Comparison of ENCODE assay signal across 30 mouse cellular contexts in the genomic region with DNA sequence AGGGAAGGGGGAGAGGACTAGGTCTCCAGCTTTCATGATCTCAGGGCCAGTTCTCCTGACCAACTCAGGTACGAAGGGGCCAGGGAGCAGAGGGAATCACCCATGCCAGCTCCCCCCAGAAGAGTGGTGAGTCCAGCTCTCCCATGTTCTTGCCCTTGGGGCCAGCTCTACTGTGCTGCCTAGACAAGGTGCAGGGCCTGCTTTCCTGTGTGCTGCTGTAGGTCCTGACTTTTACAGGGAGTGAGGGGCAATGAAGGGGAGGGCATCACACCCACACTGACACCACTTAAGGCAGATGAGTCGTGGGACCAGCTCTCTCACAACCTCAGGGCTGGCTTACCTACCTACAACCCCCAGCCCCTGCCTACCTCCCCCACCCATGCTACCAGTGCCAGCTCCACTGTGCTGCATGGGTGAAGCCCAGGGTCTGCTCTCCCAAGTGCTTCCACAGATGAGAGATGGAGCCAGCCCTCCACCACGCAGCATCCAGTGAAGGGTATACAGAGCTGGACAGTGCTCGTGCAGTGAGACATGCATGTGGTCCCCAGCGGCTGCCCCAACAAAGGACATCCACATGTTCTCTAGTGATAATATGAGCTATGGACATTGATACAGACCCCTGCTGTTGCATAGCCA.
DNase-seq lines count a peak whose midpoint lies in the region; ATAC-seq and TF ChIP-seq lines count a peak whose summit lies in the region.
"Had no signal": no experiment of that assay in that cellular context is flagged by ENCODE, and none has a peak within 500 bp of the region (broad histone marks: within the 10 kb centered on the region; RNA-seq: fewer than 3 reads in every experiment).

No protein-coding gene starts in this region.

- H3K27me3 ChIP-seq in cerebellum, adult 2 months (ENCODE audit: control insufficient read depth, insufficient read depth, low read length) = no peaks in the 10 kb centered on the region
- H3K27me3 ChIP-seq in heart, embryonic 13.5 days (replicated peaks) = no peaks in the 10 kb centered on the region
- no peaks in the 10 kb centered on the region for H3K27me3 ChIP-seq in lung, embryonic 15.5 days
- H3K27me3 ChIP-seq in midbrain, postnatal 0 days (ENCODE audit: insufficient read depth, low read length) = no peaks in the 10 kb centered on the region
- H3K27me3 ChIP-seq in midbrain, embryonic 11.5 days (ENCODE audit: control insufficient read depth, insufficient read depth, low read length) = no peaks in the 10 kb centered on the region
- H3K27me3 ChIP-seq: CH12.LX; heart, embryonic 15.5 days; limb, embryonic 12.5 days; liver, embryonic 15.5 days had no signal

- WGBS in cerebellum, adult 2 months = 77% methylated on average over 5 of the region's 5 CpGs
- 76% methylated on average over 5 of the region's 5 CpGs for whole genome bisulfite sequencing in heart, embryonic 13.5 days
- WGBS in lung, embryonic 15.5 days = 86% methylated on average over 5 of the region's 5 CpGs
- 83% methylated on average over 5 of the region's 5 CpGs for WGBS in lung, adult 2 months
- 95% methylated on average over 5 of the region's 5 CpGs for WGBS in midbrain, postnatal 0 days
- WGBS in midbrain, embryonic 11.5 days = 89% methylated on average over 5 of the region's 5 CpGs

- H3K9ac ChIP-seq in heart, embryonic 13.5 days = no peak overlapping the region
- no peak overlapping the region for H3K9ac ChIP-seq in lung, embryonic 15.5 days
- H3K9ac ChIP-seq in midbrain, postnatal 0 days (replicated peaks; ENCODE audit: low read length, poor library complexity, severe bottlenecking) = no peak overlapping the region
- H3K9ac ChIP-seq in midbrain, embryonic 11.5 days (ENCODE audit: low read length) = no peak overlapping the region
- H3K9ac ChIP-seq: heart, embryonic 15.5 days; limb, embryonic 12.5 days; liver, embryonic 15.5 days had no signal

- DNase-seq in cerebellum, adult 2 months = no peak
- DNase-seq in heart, adult 9 months (ENCODE audit: low spot score in 2 of 2) = no peak
- DNase-seq in lung, adult 2 months = no peak
- DNase-seq in midbrain, postnatal 0 days (ENCODE audit: low spot score) = no peak
- DNase-seq in midbrain, embryonic 11.5 days (ENCODE audit: low spot score, missing footprints) = no peak
- DNase-seq: adrenal gland, adult 8-10 months; cerebellum, adult 9-10 months; gastrocnemius, adult 2 months; gastrocnemius, postnatal 36 days; heart, adult 18-20 months; kidney, adult 11 months; layer of hippocampus, postnatal 36 days; right cerebral cortex, postnatal 4 days; thymus, adult 18-20 months; thymus, postnatal 25 days had no signal

- H3K4me2 ChIP-seq in heart, embryonic 13.5 days = no peak overlapping the region
- no peak overlapping the region for H3K4me2 ChIP-seq in lung, embryonic 15.5 days
- H3K4me2 ChIP-seq in midbrain, postnatal 0 days (ENCODE audit: low read depth, low read length, poor library complexity, severe bottlenecking) = no peak overlapping the region
- H3K4me2 ChIP-seq in midbrain, embryonic 11.5 days = no peak overlapping the region
- H3K4me2 ChIP-seq: heart, embryonic 15.5 days; limb, embryonic 12.5 days; liver, embryonic 15.5 days had no signal

- no peaks in the 10 kb centered on the region for H3K9me3 ChIP-seq in heart, embryonic 13.5 days
- no peaks in the 10 kb centered on the region for H3K9me3 ChIP-seq in lung, embryonic 15.5 days
- H3K9me3 ChIP-seq in midbrain, postnatal 0 days (ENCODE audit: low read length) = no peaks in the 10 kb centered on the region
- no peaks in the 10 kb centered on the region for H3K9me3 ChIP-seq in midbrain, embryonic 11.5 days (ENCODE audit: control insufficient read depth, low read length)
- H3K9me3 ChIP-seq: heart, embryonic 15.5 days; limb, embryonic 12.5 days; liver, embryonic 15.5 days; midbrain, embryonic 10.5 days had no signal

- no peak overlapping the region for H3K27ac ChIP-seq in cerebellum, adult 2 months (ENCODE audit: insufficient read depth, low read length)
- H3K27ac ChIP-seq in heart, embryonic 13.5 days (replicated peaks) = no peak overlapping the region
- H3K27ac ChIP-seq in lung, embryonic 15.5 days = no peak overlapping the region
- H3K27ac ChIP-seq in midbrain, postnatal 0 days (ENCODE audit: low read depth, low read length) = no peak overlapping the region
- H3K27ac ChIP-seq in midbrain, embryonic 11.5 days (ENCODE audit: low read depth, low read length) = no peak overlapping the region
- H3K27ac ChIP-seq: gastrocnemius, adult 2 months; heart, embryonic 15.5 days; kidney, postnatal 0 days; limb, embryonic 12.5 days; liver, embryonic 15.5 days; macrophage; midbrain, embryonic 10.5 days; stomach, postnatal 0 days had no signal

- no peak for TF ChIP-seq POLR2A in cerebellum, adult 2 months (IDR thresholded peaks at IDR 0.05; ENCODE audit: borderline replicate concordance, insufficient read depth, low read length)
- TF ChIP-seq POLR2A in lung, adult 2 months (IDR thresholded peaks at IDR 0.05; ENCODE audit: borderline replicate concordance, extremely low read depth, low read depth, low read length) = no peak

- peak; percentile 36; the same call in 1 of the 2 replicates for ATAC-seq in cerebellum, adult (ENCODE audit: insufficient number of reproducible peaks, low FRiP score, low TSS enrichment)
- ATAC-seq in heart, embryonic 13.5 days (ENCODE audit: extremely low read depth, insufficient number of reproducible peaks, low FRiP score, low TSS enrichment) = peak; percentile 58
- ATAC-seq in lung, embryonic 15.5 days (ENCODE audit: borderline replicate concordance, extremely low read depth, low FRiP score, low TSS enrichment) = peak; percentile 47; the same call in 1 of the 2 replicates
- ATAC-seq in midbrain, postnatal 0 days (ENCODE audit: low FRiP score) = peak; percentile 44; the same call in 1 of the 2 replicates
- ATAC-seq in midbrain, embryonic 11.5 days (ENCODE audit: low FRiP score) = no peak
- ATAC-seq: forebrain, embryonic 14.5 days; inflammation-experienced regulatory T-cells, adult 6 months; lung, postnatal 0 days had no signal

- TF ChIP-seq CTCF in cerebellum, adult 2 months (IDR thresholded peaks at IDR 0.05; ENCODE audit: borderline replicate concordance, insufficient read depth, low read depth, low read length) = no peak
- no peak for TF ChIP-seq CTCF in lung, adult 2 months (IDR thresholded peaks at IDR 0.05; ENCODE audit: insufficient read depth, low read length)
- no peak for TF ChIP-seq CTCF in midbrain, postnatal 0 days (IDR thresholded peaks at IDR 0.05)

- no peaks in the 10 kb centered on the region for H3K4me1 ChIP-seq in cerebellum, adult 2 months (ENCODE audit: control insufficient read depth, insufficient read depth, low read length)
- no peaks in the 10 kb centered on the region for H3K4me1 ChIP-seq in heart, embryonic 13.5 days
- H3K4me1 ChIP-seq in lung, embryonic 15.5 days = no peaks in the 10 kb centered on the region
- H3K4me1 ChIP-seq in lung, adult 2 months (ENCODE audit: control insufficient read depth, insufficient read depth, low read length) = no peaks in the 10 kb centered on the region
- no peaks in the 10 kb centered on the region for H3K4me1 ChIP-seq in midbrain, postnatal 0 days (ENCODE audit: insufficient read depth, low read length)
- H3K4me1 ChIP-seq in midbrain, embryonic 11.5 days (ENCODE audit: control insufficient read depth, insufficient read depth, low read length) = no peaks in the 10 kb centered on the region
- H3K4me1 ChIP-seq: heart, embryonic 15.5 days; limb, embryonic 12.5 days; liver, embryonic 15.5 days; midbrain, embryonic 10.5 days had no signal

- no peak overlapping the region for H3K4me3 ChIP-seq in cerebellum, adult 2 months (replicated peaks; ENCODE audit: insufficient read depth, low read depth, low read length)
- no peak overlapping the region for H3K4me3 ChIP-seq in heart, embryonic 13.5 days
- H3K4me3 ChIP-seq in lung, embryonic 15.5 days = no peak overlapping the region
- H3K4me3 ChIP-seq in lung, adult 2 months (replicated peaks; ENCODE audit: extremely low read depth, low read depth, low read length) = no peak overlapping the region
- H3K4me3 ChIP-seq in midbrain, postnatal 0 days (ENCODE audit: low read depth, low read length) = no peak overlapping the region
- H3K4me3 ChIP-seq in midbrain, embryonic 11.5 days (ENCODE audit: low read depth, low read length) = no peak overlapping the region
- H3K4me3 ChIP-seq: erythroblast, embryonic 14.5 days; gastrocnemius, adult 2 months; heart, embryonic 15.5 days; limb, embryonic 12.5 days; liver, embryonic 15.5 days; midbrain, embryonic 10.5 days had no signal

- no peaks in the 10 kb centered on the region for H3K36me3 ChIP-seq in heart, embryonic 13.5 days
- no peaks in the 10 kb centered on the region for H3K36me3 ChIP-seq in lung, embryonic 15.5 days
- no peaks in the 10 kb centered on the region for H3K36me3 ChIP-seq in midbrain, postnatal 0 days (ENCODE audit: insufficient read depth, low read length)
- H3K36me3 ChIP-seq in midbrain, embryonic 11.5 days (ENCODE audit: control insufficient read depth, insufficient read depth, low read length) = no peaks in the 10 kb centered on the region
- H3K36me3 ChIP-seq: heart, embryonic 15.5 days; limb, embryonic 12.5 days; liver, embryonic 15.5 days; midbrain, embryonic 10.5 days had no signal
